Mouse (Mus musculus): ENCODE measurements around the gene 2310022A10Rik. TPM values are rescaled to one million over a fixed set of nuclear protein-coding genes. Genes with fewer than 3 reads are reported as not detected.
"Not testable (repeated sequence)": the region's sequence is repeated elsewhere in the genome, so short reads cannot be mapped to it uniquely, and the experiment has no call there.

Gene 2310022A10Rik
- polyA plus RNA-seq, 1 experiment, result 17.1 TPM

GRCm38 (mm10) chr7:27613751-27614499 is 60.9 kb downstream of the 2310022A10Rik start:
- no peak for DNase-seq (ENCODE audit: low spot score)

GRCm38 (mm10) chr7:27621028-27621427 is 68.0 kb downstream of the 2310022A10Rik start:
- DNase-seq (ENCODE audit: low spot score), result no peak

GRCm38 (mm10) chr7:27622234-27622633 is 69.2 kb downstream of the 2310022A10Rik start:
- no peak for DNase-seq (ENCODE audit: low spot score)

- no peak for DNase-seq (ENCODE audit: low spot score)
Measured at GRCm38 (mm10) chr7:27624967-27625366, 71.9 kb downstream of the 2310022A10Rik start.

GRCm38 (mm10) chr7:27627707-27628106 is 74.7 kb downstream of the 2310022A10Rik start:
- no peak for DNase-seq (ENCODE audit: low spot score)

GRCm38 (mm10) chr7:27628190-27628589 is 75.2 kb downstream of the 2310022A10Rik start:
- DNase-seq (ENCODE audit: low spot score), result no peak

GRCm38 (mm10) chr7:27628816-27629215 is 75.8 kb downstream of the 2310022A10Rik start:
- not testable (repeated sequence) for DNase-seq (ENCODE audit: low spot score)

- DNase-seq (ENCODE audit: low spot score), result no peak
Measured at GRCm38 (mm10) chr7:27631439-27631838, 78.4 kb downstream of the 2310022A10Rik start.

Other genes starting within 250 kb of the 2310022A10Rik start
- gene Ltbp4, start 215.5 kb upstream of the 2310022A10Rik start, polyA plus RNA-seq (2012; rRNA removed), result 176 and 335 TPM in 2 replicates
- gene Shkbp1, start 197.2 kb upstream of the 2310022A10Rik start, polyA plus RNA-seq (2012; rRNA removed), result 39.4 and 46.5 TPM in 2 replicates
- gene Gm20479, start 195.8 kb upstream of the 2310022A10Rik start, polyA plus RNA-seq (2012; rRNA removed), result 0.43 and 0.67 TPM in 2 replicates
- 0.53 and 0.74 TPM in 2 replicates for gene Sptbn4, start 105.5 kb upstream of the 2310022A10Rik start, polyA plus RNA-seq (2012; rRNA removed)
- gene Blvrb, start 105.3 kb upstream of the 2310022A10Rik start, polyA plus RNA-seq (2012; rRNA removed), result 46.5 and 51.3 TPM in 2 replicates
- gene Sertad3, start 79.5 kb upstream of the 2310022A10Rik start, polyA plus RNA-seq (2012; rRNA removed), result 22.0 and 29.1 TPM in 2 replicates
- 36.2 and 37.2 TPM in 2 replicates for gene Sertad1, start 66.3 kb upstream of the 2310022A10Rik start, polyA plus RNA-seq (2012; rRNA removed)
- 4.6 and 4.9 TPM in 2 replicates for gene Prx, start 53.9 kb upstream of the 2310022A10Rik start, polyA plus RNA-seq (2012; rRNA removed)
- gene Hipk4, start 30.0 kb upstream of the 2310022A10Rik start, polyA plus RNA-seq (2012; rRNA removed), result 1.4 and 1.7 TPM in 2 replicates
- 85.8 and 97.5 TPM in 2 replicates for gene Pld3, start within 50 bp of the 2310022A10Rik start, polyA plus RNA-seq (2012; rRNA removed)
- 78.4 and 96.7 TPM in 2 replicates for gene Akt2, start 38.3 kb downstream of the 2310022A10Rik start, polyA plus RNA-seq (2012; rRNA removed)
- gene Ttc9b, start 100.7 kb downstream of the 2310022A10Rik start, polyA plus RNA-seq (2012; rRNA removed), result 0.04 TPM in 1 of 2 replicates, not detected in the other
- gene Map3k10, start 121.4 kb downstream of the 2310022A10Rik start, polyA plus RNA-seq (2012; rRNA removed), result 14.7 and 18.1 TPM in 2 replicates
- gene Zfp607b, start 136.1 kb downstream of the 2310022A10Rik start, polyA plus RNA-seq (2012; rRNA removed), result 2.3 and 2.5 TPM in 2 replicates
- 6.3 and 8.1 TPM in 2 replicates for gene Zfp60, start 178.2 kb downstream of the 2310022A10Rik start, polyA plus RNA-seq (2012; rRNA removed)

Measured in urinary bladder, adult 2 months (tissue).